Mouse (Mus musculus) brown adipose tissue, adult 24 weeks (tissue): ENCODE results near the gene 4933425L06Rik. TPM values are rescaled to one million over a fixed set of nuclear protein-coding genes. Genes with fewer than 3 reads are reported as not detected.

Source experiments
- polyA plus RNA-seq: library from polyadenylated mRNA; stranded (reverse); fragments of >200 nt; gene quantifications from 2 replicates; pipeline ENCODE4 v1.2.4, GENCODE M21; 2012; ENCODE audit not compliant: missing spikeins, insufficient read depth, insufficient read length

Gene 4933425L06Rik
- polyA plus RNA-seq, 1 experiment, result not detected

Other genes starting within 250 kb of the 4933425L06Rik start
- gene Shisal2b, start 218.2 kb upstream of the 4933425L06Rik start, polyA plus RNA-seq, result not detected in 2 replicates
- 0.75 and 0.91 TPM in 2 replicates for gene Rgs7bp, start 27.2 kb upstream of the 4933425L06Rik start, polyA plus RNA-seq
- 0.92 TPM in 1 of 2 replicates, not detected in the other for gene Rnf180, start 212.7 kb downstream of the 4933425L06Rik start, polyA plus RNA-seq